Mouse (Mus musculus) right cerebral cortex, postnatal 4 days (tissue): Measurements from ENCODE around the gene Syt14.

Experiments used
- DNase-seq: peaks from one replicate; pipeline ENCODE4 v3.0.0-alpha.2; 2022

Syt14 gene

GRCm38 (mm10) chr1:192986481-192986880 lies 49.1 kb downstream of the Syt14 start:
- no peak for DNase-seq

DNA sequence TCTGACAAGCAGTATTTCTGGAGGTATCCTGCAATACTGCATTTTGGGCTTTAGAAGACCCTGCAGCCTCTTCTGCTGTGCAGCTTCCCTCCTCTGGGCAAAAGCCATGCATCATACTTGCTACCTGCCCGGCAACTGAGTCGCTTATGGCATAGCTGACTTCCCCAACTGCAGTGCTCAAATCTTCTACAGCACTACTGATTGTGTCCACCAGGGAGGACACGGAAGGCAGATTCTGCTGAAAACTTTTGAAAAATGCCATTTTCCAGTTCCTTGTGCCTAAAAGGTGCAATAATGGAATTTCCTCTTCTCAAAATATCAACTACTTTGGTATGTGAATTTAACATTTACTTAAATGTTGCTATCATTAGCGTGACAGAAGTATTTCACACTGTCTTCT lies 51.2 kb downstream of the Syt14 start:
- no peak for DNase-seq

DNA sequence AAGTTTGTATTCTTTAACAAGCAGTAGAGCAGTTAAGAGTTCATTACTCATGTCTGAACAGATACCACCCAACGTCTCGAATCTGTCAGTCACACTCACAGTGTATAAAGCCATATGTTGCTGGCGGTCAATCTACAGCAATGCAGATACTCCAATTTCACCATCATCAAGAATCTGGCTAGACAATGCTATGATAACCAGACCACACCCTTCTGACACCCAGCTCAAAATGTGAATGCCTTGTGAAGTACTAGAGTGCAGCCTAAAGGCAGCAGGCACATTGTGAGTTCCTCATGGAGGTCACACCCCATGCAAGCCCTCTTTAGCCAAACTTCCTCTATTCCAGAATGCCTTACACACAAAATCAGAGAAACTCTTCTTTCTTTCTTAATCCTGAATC lies 53.9 kb downstream of the Syt14 start:
- no peak for DNase-seq

GRCm38 (mm10) chr1:192981120-192981519 lies 54.5 kb downstream of the Syt14 start:
- DNase-seq: no peak

DNA sequence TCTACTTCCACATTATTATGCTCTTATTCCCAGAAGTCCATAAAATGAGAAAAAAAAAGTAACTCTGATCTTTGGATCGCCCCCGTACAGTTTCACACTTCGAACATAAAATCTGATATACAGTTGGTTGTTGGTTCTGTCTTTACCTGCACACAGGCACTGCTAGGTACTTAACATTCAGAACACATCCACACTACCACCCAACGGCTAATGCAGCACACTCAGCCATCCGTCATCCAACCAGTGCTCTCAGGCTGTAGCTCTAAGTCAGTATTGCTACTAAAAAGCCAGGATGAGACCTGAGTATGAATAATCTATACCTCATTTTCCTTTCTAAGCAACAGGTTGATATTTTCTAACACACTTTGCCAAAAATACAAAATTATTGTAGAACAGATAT lies 73.3 kb downstream of the Syt14 start:
- no peak for DNase-seq

- no peak for DNase-seq
These were observed 87.8 kb downstream of the Syt14 start for GRCm38 (mm10) chr1:192947839-192948173.

DNA sequence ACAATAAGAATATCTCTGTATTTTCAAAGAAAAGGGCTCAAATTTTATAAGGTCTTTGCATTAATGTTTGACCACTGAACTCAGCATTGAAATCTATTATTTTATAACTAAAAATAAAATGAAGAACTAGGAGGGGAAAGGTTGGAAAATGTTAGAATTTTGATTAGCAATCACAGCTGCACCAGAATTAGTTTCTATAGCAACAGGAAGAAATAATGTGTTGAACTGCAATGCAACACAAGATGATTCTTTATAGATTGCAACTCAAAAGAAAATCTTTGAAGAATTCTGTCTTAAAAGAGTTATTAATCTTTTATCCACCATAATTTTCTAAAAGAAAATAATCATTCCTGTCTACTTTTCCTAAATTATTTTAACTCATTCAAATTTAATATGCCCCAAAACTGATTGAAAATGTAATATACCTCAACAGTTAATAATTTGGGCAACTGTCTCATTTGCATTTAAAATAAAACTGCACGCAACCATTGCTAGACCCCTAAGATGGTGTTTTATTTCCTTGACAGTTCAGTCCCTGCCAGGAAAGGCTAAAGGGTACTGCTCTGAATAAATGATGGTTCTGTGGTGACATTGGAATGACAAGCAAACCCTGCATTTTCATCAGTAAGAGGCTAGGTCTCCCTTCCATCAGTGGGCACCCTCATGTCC lies 88.3 kb downstream of the Syt14 start:
- no peak for DNase-seq

DNA sequence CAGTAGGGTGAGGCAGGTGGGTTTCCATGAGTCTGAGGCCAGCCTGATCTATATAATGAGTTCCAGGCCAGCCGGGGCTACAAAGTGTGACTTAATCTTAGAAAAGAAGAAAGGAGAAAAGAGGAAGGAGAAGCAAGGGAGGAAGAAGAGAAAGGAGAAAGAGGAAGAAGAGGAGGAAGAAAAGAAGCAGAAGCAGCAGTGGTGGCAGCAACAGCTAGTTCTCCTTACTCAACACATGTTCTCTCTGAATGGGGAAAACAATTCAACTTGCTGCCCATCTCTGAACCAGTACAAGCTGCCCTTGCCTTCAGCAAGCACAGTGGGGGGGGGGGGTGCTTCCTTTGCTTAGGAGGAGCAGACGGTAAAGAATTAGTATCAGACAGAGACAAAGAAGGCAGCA lies 96.5 kb downstream of the Syt14 start:
- DNase-seq: no peak

DNA sequence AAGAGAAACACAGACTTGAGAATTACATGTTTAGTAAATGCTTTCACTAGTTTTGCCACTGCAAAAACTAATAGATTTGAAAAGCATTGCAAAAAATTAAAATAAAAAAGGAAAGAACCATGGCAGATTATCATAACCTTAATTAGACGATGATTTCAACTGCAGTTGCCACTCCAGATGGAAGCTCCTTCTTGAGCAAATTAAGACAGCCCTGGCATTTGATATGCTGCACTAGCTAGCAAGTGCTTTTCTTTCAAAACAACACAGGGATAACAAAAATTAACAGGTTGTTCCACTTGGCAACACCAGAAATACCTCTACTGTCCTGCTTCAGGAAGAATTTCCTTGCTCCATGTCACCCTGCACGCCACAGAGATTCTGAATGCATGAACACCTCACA lies 97.6 kb downstream of the Syt14 start:
- DNase-seq: no peak

GRCm38 (mm10) chr1:192931797-192932196 lies 103.8 kb downstream of the Syt14 start:
- DNase-seq: no peak

DNA sequence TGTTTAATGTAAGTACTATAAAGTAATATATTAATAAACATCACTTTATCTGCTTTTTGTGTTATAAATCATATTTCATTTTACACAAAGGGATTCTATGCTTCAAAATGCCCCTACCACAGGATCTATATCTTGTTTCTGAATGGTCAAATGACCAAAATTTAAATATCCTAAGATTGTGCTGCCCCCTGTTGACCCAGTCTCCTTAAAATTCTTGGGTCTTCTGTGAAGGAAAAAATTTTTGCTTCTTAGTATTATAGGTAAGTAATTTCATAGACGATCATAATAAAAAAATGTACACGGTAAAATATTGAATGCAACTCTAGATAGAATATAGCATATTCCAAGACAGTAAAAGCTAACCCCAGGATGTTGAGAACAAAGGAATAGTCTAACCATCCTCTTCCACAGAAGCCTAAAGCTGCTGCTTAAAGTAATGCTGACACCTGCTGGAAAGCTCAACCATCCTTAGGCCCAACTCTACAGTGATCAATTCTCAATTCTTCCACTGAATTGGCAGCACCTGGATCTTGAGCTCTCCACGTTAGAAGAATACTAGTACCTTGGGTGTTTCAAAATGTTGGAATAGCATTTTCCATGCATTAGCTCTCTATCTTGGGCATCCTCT lies 123.4 kb downstream of the Syt14 start:
- DNase-seq: no peak

DNA sequence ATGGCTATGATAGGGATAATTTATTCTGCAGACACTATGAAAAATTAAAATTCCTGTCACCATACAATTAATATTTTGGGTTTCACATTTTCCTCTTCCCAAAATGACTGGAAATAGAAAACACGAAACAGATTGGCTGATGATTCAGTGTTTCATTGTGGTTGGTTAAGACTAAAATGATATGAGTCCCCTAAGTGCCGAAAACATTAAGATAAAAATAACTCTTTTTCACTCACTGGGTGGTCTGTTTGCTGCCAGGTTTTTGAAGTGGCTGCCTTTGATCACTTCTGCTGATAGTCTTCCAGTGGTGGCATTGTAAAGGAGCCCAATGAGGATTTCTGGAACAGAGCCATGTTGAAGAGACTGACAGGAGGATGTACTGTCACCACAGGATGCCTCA lies 134.1 kb downstream of the Syt14 start:
- DNase-seq: no peak

DNA sequence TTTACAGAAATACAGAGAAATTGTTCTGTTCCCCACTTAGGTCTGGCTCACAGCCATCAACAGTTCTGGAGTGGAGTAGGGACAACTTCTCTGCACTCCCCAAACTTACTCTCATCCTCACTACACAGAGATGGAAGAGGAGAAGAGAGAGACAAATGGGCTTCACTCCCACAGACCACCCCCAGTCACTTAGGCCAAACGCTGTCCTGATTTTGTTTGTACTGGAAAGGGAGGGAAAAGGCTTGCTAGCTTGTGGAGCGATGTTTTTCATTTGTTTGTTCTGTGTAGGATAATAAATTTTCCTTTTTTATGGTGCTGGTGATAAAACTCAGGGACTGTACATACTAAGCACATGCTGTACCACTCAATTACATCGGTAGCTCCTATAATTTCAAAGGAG lies 134.7 kb downstream of the Syt14 start:
- DNase-seq: no peak

DNA sequence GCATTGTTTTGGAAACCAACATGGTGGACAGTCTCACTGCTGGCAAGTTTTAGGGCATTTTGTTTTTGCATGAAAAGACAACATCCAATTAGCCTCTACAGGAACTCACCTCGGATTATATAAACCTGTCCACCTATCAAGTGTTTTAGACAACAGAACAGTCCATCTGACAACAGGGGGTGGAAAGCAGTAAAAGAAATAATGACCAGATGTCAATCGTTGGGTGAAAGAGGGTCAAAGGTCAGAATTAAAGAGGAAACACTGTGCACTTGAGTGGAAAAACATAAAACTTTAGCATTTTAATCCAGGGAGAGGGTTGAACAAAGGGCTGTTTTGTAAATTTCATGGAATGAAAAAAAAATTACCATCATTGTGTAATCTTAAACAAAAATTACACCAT lies 136.8 kb downstream of the Syt14 start:
- DNase-seq: no peak

DNA sequence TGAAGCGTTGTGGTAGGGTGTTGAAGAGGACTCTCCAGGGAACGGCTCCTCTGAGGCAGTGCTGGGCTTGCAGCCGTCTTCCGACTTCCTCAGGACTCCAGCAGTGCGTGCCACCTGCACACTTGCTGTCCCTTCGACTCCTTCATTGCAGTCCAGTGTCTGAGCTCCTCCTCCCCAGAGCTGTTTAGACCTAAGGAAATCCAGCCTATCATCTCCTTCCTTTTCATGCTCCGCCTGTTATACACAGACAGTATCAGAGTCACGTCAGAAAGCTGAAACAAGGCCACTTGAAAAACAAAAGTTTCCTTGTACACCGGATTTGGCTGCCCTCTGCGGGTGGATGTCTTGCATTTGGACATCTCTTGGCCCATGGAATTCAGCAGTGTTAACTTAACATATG lies 138.4 kb downstream of the Syt14 start:
- DNase-seq: no peak

DNA sequence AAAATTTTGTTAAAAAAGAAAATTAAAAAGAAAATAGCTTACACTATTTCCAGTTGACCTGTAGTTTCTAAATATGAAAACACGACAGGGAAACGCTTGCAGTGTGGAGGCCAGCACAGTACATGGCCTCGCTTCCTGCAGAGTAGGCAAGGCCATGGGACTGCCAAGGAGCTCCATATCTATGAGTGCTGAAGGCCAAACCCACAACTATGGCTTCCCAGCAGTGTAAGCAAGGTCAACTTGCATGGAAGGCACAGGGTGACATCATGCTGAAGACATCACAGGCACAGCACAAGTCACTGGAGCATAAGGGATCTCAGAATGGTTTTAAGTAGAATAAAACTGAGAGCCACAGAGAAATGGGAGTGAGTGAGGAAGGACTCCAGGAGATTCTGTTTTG lies 139.5 kb downstream of the Syt14 start:
- DNase-seq: no peak

- no peak for DNase-seq
These were observed 144.9 kb downstream of the Syt14 start for GRCm38 (mm10) chr1:192890716-192891115.

DNA sequence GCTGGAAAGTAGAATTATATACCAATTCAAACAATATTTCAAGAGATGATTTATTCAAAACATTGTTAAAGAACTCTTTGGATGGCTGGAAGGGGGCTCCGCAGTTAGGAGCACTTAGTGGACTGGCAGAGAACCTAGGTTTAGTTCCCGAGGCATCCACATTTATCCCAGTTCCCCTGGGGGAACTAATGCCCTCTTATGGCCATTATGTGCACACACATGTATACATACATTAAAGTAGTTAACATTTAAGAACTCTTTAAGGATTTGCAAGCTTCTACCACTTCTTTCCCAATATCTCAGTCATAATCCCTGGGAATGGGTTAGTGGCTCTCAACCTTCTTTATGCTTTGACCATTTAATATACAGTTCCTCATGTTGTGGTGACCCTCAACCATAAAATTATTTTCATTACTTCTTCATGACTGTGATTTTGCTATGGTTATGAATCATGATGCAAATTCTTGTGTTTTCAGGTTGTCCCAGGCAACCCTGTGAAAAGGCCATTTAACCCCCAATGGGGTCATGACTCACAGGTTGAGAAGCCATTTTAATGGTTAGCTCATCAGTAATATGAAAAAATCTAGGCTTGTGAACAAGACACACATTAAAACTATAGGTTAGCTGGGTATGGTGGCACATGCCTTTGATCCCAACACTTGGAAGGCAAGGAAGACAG lies 152.8 kb downstream of the Syt14 start:
- no peak for DNase-seq

DNA sequence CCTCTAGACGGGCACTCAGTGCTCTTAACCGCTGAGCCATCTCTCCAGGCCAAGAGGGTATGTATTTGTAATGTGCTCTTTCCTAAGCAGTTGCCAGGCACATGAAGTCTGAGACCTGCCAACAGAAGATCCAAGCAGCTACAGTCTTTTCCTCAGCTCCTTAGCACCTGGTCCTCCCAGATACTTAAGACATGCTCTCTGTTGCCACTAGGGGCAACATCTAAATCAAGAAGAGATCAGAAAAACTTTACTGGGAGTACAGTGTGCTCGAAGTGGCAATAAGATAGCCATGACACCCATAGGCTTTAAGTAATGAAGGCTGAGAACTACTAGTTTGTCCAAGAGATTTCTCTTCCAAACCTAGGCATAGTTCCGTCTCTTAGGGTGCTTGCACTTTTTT lies 155.4 kb downstream of the Syt14 start:
- no peak for DNase-seq

GRCm38 (mm10) chr1:192879086-192879580 lies 156.4 kb downstream of the Syt14 start:
- DNase-seq: no peak

DNA sequence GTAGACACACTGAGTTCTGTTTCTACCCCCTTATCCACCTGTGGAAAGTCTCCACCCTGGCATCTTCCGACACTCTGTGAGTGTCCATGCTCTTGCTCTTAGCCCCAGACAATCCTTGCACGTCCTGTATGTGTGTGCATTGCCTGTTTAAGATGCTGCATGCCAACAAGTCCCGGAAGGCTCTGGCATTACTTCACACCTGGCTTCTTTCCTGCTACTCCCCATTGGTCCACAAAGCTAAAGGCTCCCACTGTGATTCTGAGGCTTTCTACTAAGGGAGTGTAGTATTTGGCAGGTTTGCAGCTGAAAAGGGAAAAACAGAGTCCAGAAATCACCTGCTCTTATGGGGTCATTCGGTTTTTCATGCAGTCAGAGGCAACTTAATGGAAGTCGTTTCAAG lies 162.7 kb downstream of the Syt14 start:
- no peak for DNase-seq

- no peak for DNase-seq
These were observed 165.8 kb downstream of the Syt14 start for GRCm38 (mm10) chr1:192869761-192870160.

GRCm38 (mm10) chr1:192864440-192864839 lies 171.1 kb downstream of the Syt14 start:
- no peak for DNase-seq

- DNase-seq: no peak
These were observed 174.1 kb downstream of the Syt14 start for GRCm38 (mm10) chr1:192861305-192861960.
